Mouse (Mus musculus) heart, postnatal 0 days (tissue): ENCODE results near the gene Polr2g. TPM values are rescaled to one million over a fixed set of nuclear protein-coding genes. Genes with fewer than 3 reads are reported as not detected.
A peak's percentile ranks its signal among the peaks of the same experiment; 100 is the strongest.

Experiments used
- ATAC-seq: fragments of 200-750 bp; cut with Nextera tagmentation; 2 replicates; pipeline ENCODE4 v1.8.0; 2017; ENCODE audit warnings: low read depth, moderate number of reproducible peaks, moderate library complexity; ENCODE audit not compliant: insufficient read depth
- DNase-seq: peaks from one replicate; pipeline ENCODE4 v3.0.0-alpha.2; 2016; ENCODE audit warnings: low spot score
- H3K27ac ChIP-seq: fragments of 300-500 bp; sonication (generic); 2 replicates; pipeline ENCODE4 v1.5.1; 2014; ENCODE audit warnings: low read depth, mild to moderate bottlenecking
- H3K27me3 ChIP-seq: fragments of 300-500 bp; sonication (generic); 2 replicates; pipeline ENCODE4 v1.6.1; 2014; ENCODE audit warnings: low read length, mixed read lengths; ENCODE audit not compliant: control insufficient read depth, insufficient read depth
- H3K36me3 ChIP-seq: fragments of 300-500 bp; sonication (generic); replicated peaks from 2 replicates; pipeline ENCODE4 v1.6.1; 2014; ENCODE audit warnings: low read length, mixed read lengths; ENCODE audit not compliant: control insufficient read depth, insufficient read depth
- H3K4me1 ChIP-seq: fragments of 300-500 bp; sonication (generic); 2 replicates; pipeline ENCODE4 v1.6.1; 2014; ENCODE audit warnings: antibody characterized with exemption; ENCODE audit not compliant: control insufficient read depth, insufficient read depth
- H3K4me2 ChIP-seq: fragments of 300-500 bp; sonication (generic); 2 replicates; pipeline ENCODE4 v1.6.1; 2014; ENCODE audit warnings: low read depth, mild to moderate bottlenecking, low read length, moderate library complexity
- H3K4me3 ChIP-seq: fragments of 300-500 bp; sonication (generic); 2 replicates; pipeline ENCODE4 v1.5.1; 2014; ENCODE audit warnings: low read depth, low read length
- H3K9ac ChIP-seq: fragments of 300-500 bp; sonication (generic); replicated peaks from 2 replicates; pipeline ENCODE4 v1.6.1; 2014; ENCODE audit warnings: low read depth, low read length, mixed read lengths
- H3K9me3 ChIP-seq: fragments of 300-500 bp; sonication (generic); replicated peaks from 2 replicates; pipeline ENCODE4 v1.6.1; 2016; ENCODE audit warnings: low read length; ENCODE audit not compliant: control insufficient read depth
- CTCF ChIP-seq: IDR thresholded peaks from 2 replicates; pipeline ENCODE4 v1.5.1; 2016; ENCODE audit warnings: antibody characterized with exemption, control low read depth, low read depth
- EP300 ChIP-seq: IDR thresholded peaks from 2 replicates; pipeline ENCODE4 v1.6.1; 2016; ENCODE audit warnings: antibody characterized with exemption, low read depth
- WGBS: fragments of 180-500 bp; shearing (Covaris S2); extraction: QIAGEN DNeasy Blood & Tissue Kit; methylation state at CpG from one replicate; pipeline ENCODE4 v1.1.7; 2014; 5-methylcytosine and 5-hydroxymethylcytosine counted together
- polyA plus RNA-seq: library from polyadenylated mRNA; unstranded; fragments of >200 nt; fragmentation: Nextera tagmentation; extraction: Ambion mirVana; gene quantifications from 2 replicates; pipeline ENCODE4 v1.2.1, GENCODE M21; 2015
- total RNA-seq: library from RNA; depleted of rRNA; stranded (reverse); fragments of >200 nt; gene quantifications from 2 replicates; pipeline ENCODE4 v1.2.3, GENCODE M21; 2014; ENCODE audit warnings: low replicate concordance

Polr2g gene
- total and polyA plus RNA-seq, 2 experiments from 2014 or later, result 59.8 to 144 TPM

GRCm38 (mm10) chr19:8806810-8807209 lies 8.4 kb upstream of the Polr2g start:
- TF ChIP-seq EP300 (no peak), CTCF (no peak)
- Histone ChIP-seq H3K27me3 (no peaks in the 10 kb centered on the region), H3K9ac (no peak overlapping the region), H3K36me3 (peaks cover 41% of the 10 kb centered on the region), H3K27ac (no peak overlapping the region), H3K4me2 (no peak overlapping the region), H3K4me1 (peaks cover 6% of the 10 kb centered on the region; the same call in 1 of the 2 replicates), H3K9me3 (no peaks in the 10 kb centered on the region), H3K4me3 (no peak overlapping the region)
- ATAC-seq (no peak), DNase-seq (no peak)
- 94% methylated on average over 5 of the region's 5 CpGs for WGBS

GRCm38 (mm10) chr19:8803879-8804660 lies 5.7 kb upstream of the Polr2g start:
- Histone ChIP-seq H3K4me2 (no peak overlapping the region), H3K36me3 (peaks cover 24% of the 10 kb centered on the region), H3K4me1 (peaks cover 9% of the 10 kb centered on the region; the same call in 1 of the 2 replicates), H3K9ac (no peak overlapping the region), H3K27ac (no peak overlapping the region), H3K27me3 (no peaks in the 10 kb centered on the region), H3K9me3 (no peaks in the 10 kb centered on the region), H3K4me3 (no peak overlapping the region)
- 87% methylated on average over 11 of the region's 11 CpGs for WGBS
- ATAC-seq, result no peak
- no peak for DNase-seq
- TF ChIP-seq CTCF (no peak), EP300 (no peak)

- DNase-seq, result no peak
- H3K4me1 ChIP-seq, result peaks cover 9% of the 10 kb centered on the region; the same call in 1 of the 2 replicates
- H3K27me3 ChIP-seq, result no peaks in the 10 kb centered on the region
- peak overlapping the region; percentile 73; the same call in 1 of the 2 replicates for H3K4me2 ChIP-seq
- no peaks in the 10 kb centered on the region for H3K9me3 ChIP-seq
- ATAC-seq, result no peak
- TF ChIP-seq EP300 (no peak), CTCF (no peak)
- H3K36me3 ChIP-seq, result peaks cover 19% of the 10 kb centered on the region; the same call in 1 of the 2 replicates
- no peak overlapping the region for H3K27ac ChIP-seq
- no peak overlapping the region for H3K9ac ChIP-seq
- no peak overlapping the region for H3K4me3 ChIP-seq
- WGBS, result 88% methylated on average over 9 of the region's 9 CpGs
These were observed 4.9 kb upstream of the Polr2g start for GRCm38 (mm10) chr19:8803204-8803780.

- H3K36me3 ChIP-seq, result peaks cover 18% of the 10 kb centered on the region; the same call in 1 of the 2 replicates
- H3K27ac ChIP-seq, result peak within 1 kb of the TSS; percentile 85
- peaks cover 13% of the 10 kb centered on the region; the same call in 1 of the 2 replicates for H3K4me1 ChIP-seq
- WGBS, result under 1% methylated on average over 30 of the region's 30 CpGs
- no peaks in the 10 kb centered on the region for H3K9me3 ChIP-seq
- DNase-seq, result peak; percentile 99
- H3K27me3 ChIP-seq, result no peaks in the 10 kb centered on the region
- peak; percentile 97 for ATAC-seq
- peak within 1 kb of the TSS; percentile 73 for H3K4me2 ChIP-seq
- no peak for TF ChIP-seq CTCF
- no peak for TF ChIP-seq EP300
- peak within 1 kb of the TSS; percentile 40 for H3K9ac ChIP-seq
- H3K4me3 ChIP-seq, result peak within 1 kb of the TSS; percentile 63
These were observed 3.9 kb upstream of the Polr2g start, which contains the start of gene Zbtb3 for GRCm38 (mm10) chr19:8802130-8802821. TSS of gene Zbtb3 (plus strand) at chr19:8802555.

- ATAC-seq (no peak), DNase-seq (no peak)
- peaks cover 20% of the 10 kb centered on the region for H3K36me3 ChIP-seq
- TF ChIP-seq CTCF (no peak), EP300 (no peak)
- no peak overlapping the region for H3K9ac ChIP-seq
- H3K27ac ChIP-seq, result peak overlapping the region; percentile 73
- H3K27me3 ChIP-seq, result no peaks in the 10 kb centered on the region
- peak overlapping the region; percentile 71 for H3K4me3 ChIP-seq
- H3K4me1 ChIP-seq, result peaks cover 13% of the 10 kb centered on the region; the same call in 1 of the 2 replicates
- H3K9me3 ChIP-seq, result no peaks in the 10 kb centered on the region
- H3K4me2 ChIP-seq, result peak overlapping the region; percentile 76
These were observed 554 bp upstream of the Polr2g start for GRCm38 (mm10) chr19:8798947-8799315.
